Mouse (Mus musculus) ES-E14 (cell line): ENCODE data around the gene Cnfn. TPM values are rescaled to one million over a fixed set of nuclear protein-coding genes. Genes with fewer than 3 reads are reported as not detected.

Source experiments
- DNase-seq: peaks from one replicate; pipeline ENCODE4 v3.0.0-alpha.2; 2013; ENCODE audit warnings: low read depth, low spot score
- H3K27ac ChIP-seq: 2 replicates; pipeline ENCODE4 v1.5.1; 2012; ENCODE audit warnings: low read depth, mild to moderate bottlenecking, low read length, moderate library complexity, mixed read lengths; ENCODE audit not compliant: poor library complexity, insufficient read depth, severe bottlenecking
- H3K36me3 ChIP-seq: 2 replicates; pipeline ENCODE4 v1.6.1; 2012; ENCODE audit warnings: mild to moderate bottlenecking, low read length, moderate library complexity, mixed read lengths; ENCODE audit not compliant: control insufficient read depth, poor library complexity, insufficient read depth, severe bottlenecking
- H3K4me1 ChIP-seq, 2 experiments: fragments of 150-350 bp in 1 of 2; sonication (generic) in 1 of 2; 2 replicates each; pipeline ENCODE4 v1.6.1; 2012; ENCODE audit warnings: low read length in 2 of 2, mild to moderate bottlenecking in 1 of 2, mixed read lengths in 1 of 2; ENCODE audit not compliant: control insufficient read depth in 2 of 2, insufficient read depth in 2 of 2, poor library complexity in 1 of 2
- H3K4me3 ChIP-seq, 2 experiments: fragments of 150-350 bp in 1 of 2; sonication (generic) in 1 of 2; 2 replicates each; pipeline ENCODE4 v1.5.1; 2012; ENCODE audit warnings: low read length in 2 of 2, low read depth in 1 of 2, mild to moderate bottlenecking in 1 of 2, mixed read lengths in 1 of 2; ENCODE audit not compliant: insufficient read depth in 1 of 2, poor library complexity in 1 of 2, severe bottlenecking in 1 of 2
- H3K9ac ChIP-seq: 2 replicates; pipeline ENCODE4 v1.6.1; 2012; ENCODE audit warnings: low read depth, mild to moderate bottlenecking, low read length, mixed read lengths; ENCODE audit not compliant: poor library complexity, insufficient read depth, severe bottlenecking
- H3K9me3 ChIP-seq: fragments of 150-350 bp; sonication (generic); 2 replicates; pipeline ENCODE4 v1.6.1; 2012; ENCODE audit warnings: low read depth, mild to moderate bottlenecking, low read length; ENCODE audit not compliant: control insufficient read depth, insufficient read depth
- CHD2 ChIP-seq: IDR thresholded peaks from 2 replicates; pipeline ENCODE4 v1.6.1; 2014; ENCODE audit warnings: mild to moderate bottlenecking, low read depth, low read length, inconsistent platforms
- HCFC1 ChIP-seq: IDR thresholded peaks from 2 replicates; pipeline ENCODE4 v1.6.1; 2012; ENCODE audit warnings: low read length, inconsistent platforms, borderline replicate concordance; ENCODE audit not compliant: insufficient read depth
- MAFK ChIP-seq: IDR thresholded peaks from 2 replicates; pipeline ENCODE4 v1.6.1; 2014; ENCODE audit warnings: mild to moderate bottlenecking, low read depth, low read length, inconsistent platforms; ENCODE audit not compliant: insufficient read depth
- ZC3H11A ChIP-seq: IDR thresholded peaks from 2 replicates; pipeline ENCODE4 v1.6.1; 2012; ENCODE audit warnings: low read depth, mild to moderate bottlenecking, inconsistent platforms, low read length, borderline replicate concordance
- ZNF384 ChIP-seq: IDR thresholded peaks from 2 replicates; pipeline ENCODE4 v1.6.1; 2012; ENCODE audit warnings: low read depth, low read length, inconsistent platforms
- in situ Hi-C, 2 experiments: fragments of 600-800 bp; cut with MboI; formaldehyde crosslinking; loops; one replicate each; pipeline ENCODE4 v1.15.1; 2025; ENCODE audit warnings: low sequenced_read_pairs in 2 of 2, inconsistent platforms in 1 of 2; ENCODE audit not compliant: unreplicated experiment in 2 of 2
- total RNA-seq: library from RNA; depleted of rRNA; stranded (reverse); fragments of 300-350 nt; gene quantifications from 2 replicates; pipeline ENCODE4 v1.2.3, GENCODE M21; 2012

Gene Cnfn
- total RNA-seq, 1 experiment: not detected

GRCm38 (mm10) chr7:25395558-25396521 lies 26.3 kb upstream of the Cnfn start:
- peak overlapping the region; percentile 73 for H3K27ac ChIP-seq
- TF ChIP-seq MAFK: no peak
- peak; percentile 24; the same call in 1 of the 2 replicates for TF ChIP-seq HCFC1
- peak; percentile 99 for TF ChIP-seq ZNF384
- no peaks in the 10 kb centered on the region for H3K9me3 ChIP-seq

GRCm38 (mm10) chr7:25395186-25395557 lies 25.6 kb upstream of the Cnfn start:
- no peak overlapping the region for H3K27ac ChIP-seq

More at GRCm38 (mm10) chr7:25395558-25396521, 26.3 kb upstream of the Cnfn start:
- Histone ChIP-seq H3K4me3 (peak overlapping the region; percentile 73 to 92), H3K4me1 (peaks cover 2 to 7% of the 10 kb centered on the region in 2 experiments; a peak in 1 of 4 replicates), H3K36me3 (no peaks in the 10 kb centered on the region), H3K9ac (peak overlapping the region; percentile 76)
- in situ Hi-C loops: no loop called here
- DNase-seq: peak; percentile 92

GRCm38 (mm10) chr7:25394754-25395153 lies 25.2 kb upstream of the Cnfn start:
- no peak for DNase-seq
- H3K27ac ChIP-seq: no peak overlapping the region
- peak overlapping the region; percentile 73 to 92; a peak in 3 of 4 replicates for H3K4me3 ChIP-seq
- no peaks in the 10 kb centered on the region for H3K9me3 ChIP-seq
- TF ChIP-seq HCFC1 (no peak), MAFK (no peak), ZC3H11A (no peak), ZNF384 (no peak), CHD2 (no peak)
- in situ Hi-C loops: no loop called here
- peaks cover 2 to 11% of the 10 kb centered on the region in 2 experiments; a peak in 2 of 4 replicates for H3K4me1 ChIP-seq
- no peaks in the 10 kb centered on the region for H3K36me3 ChIP-seq
- H3K9ac ChIP-seq: no peak overlapping the region; the same call in 1 of the 2 replicates

More at GRCm38 (mm10) chr7:25395186-25395557, 25.6 kb upstream of the Cnfn start:
- in situ Hi-C loops: no loop called here
- no peaks in the 10 kb centered on the region for H3K9me3 ChIP-seq
- H3K4me3 ChIP-seq: peak overlapping the region; percentile 73 to 92
- peak overlapping the region; percentile 76 for H3K9ac ChIP-seq
- TF ChIP-seq CHD2: no peak
- TF ChIP-seq MAFK: no peak
- TF ChIP-seq ZNF384: no peak
- no peak for TF ChIP-seq HCFC1
- no peak for TF ChIP-seq ZC3H11A
- H3K4me1 ChIP-seq: peaks cover 2 to 8% of the 10 kb centered on the region in 2 experiments; a peak in 1 of 4 replicates
- DNase-seq: no peak
- no peaks in the 10 kb centered on the region for H3K36me3 ChIP-seq

GRCm38 (mm10) chr7:25393451-25394210 lies 24.1 kb upstream of the Cnfn start:
- H3K9me3 ChIP-seq: no peaks in the 10 kb centered on the region
- peaks cover 3 to 11% of the 10 kb centered on the region in 2 experiments; a peak in 2 of 4 replicates for H3K4me1 ChIP-seq
- in situ Hi-C loops: no loop called here
- no peak overlapping the region for H3K9ac ChIP-seq
- H3K36me3 ChIP-seq: no peaks in the 10 kb centered on the region
- H3K4me3 ChIP-seq: no peak overlapping the region
- no peak overlapping the region for H3K27ac ChIP-seq
- no peak for TF ChIP-seq HCFC1
- TF ChIP-seq ZC3H11A: no peak
- TF ChIP-seq ZNF384: no peak
- no peak for TF ChIP-seq CHD2
- TF ChIP-seq MAFK: no peak
- no peak for DNase-seq
